Mouse (Mus musculus): ENCODE data around the gene Tsacc.

Gene Tsacc

GRCm38 (mm10) chr3:88238866-88239391 is 57.9 kb downstream of the Tsacc start:
- DNase-seq (ENCODE audit: low read depth), result no peak

DNA sequence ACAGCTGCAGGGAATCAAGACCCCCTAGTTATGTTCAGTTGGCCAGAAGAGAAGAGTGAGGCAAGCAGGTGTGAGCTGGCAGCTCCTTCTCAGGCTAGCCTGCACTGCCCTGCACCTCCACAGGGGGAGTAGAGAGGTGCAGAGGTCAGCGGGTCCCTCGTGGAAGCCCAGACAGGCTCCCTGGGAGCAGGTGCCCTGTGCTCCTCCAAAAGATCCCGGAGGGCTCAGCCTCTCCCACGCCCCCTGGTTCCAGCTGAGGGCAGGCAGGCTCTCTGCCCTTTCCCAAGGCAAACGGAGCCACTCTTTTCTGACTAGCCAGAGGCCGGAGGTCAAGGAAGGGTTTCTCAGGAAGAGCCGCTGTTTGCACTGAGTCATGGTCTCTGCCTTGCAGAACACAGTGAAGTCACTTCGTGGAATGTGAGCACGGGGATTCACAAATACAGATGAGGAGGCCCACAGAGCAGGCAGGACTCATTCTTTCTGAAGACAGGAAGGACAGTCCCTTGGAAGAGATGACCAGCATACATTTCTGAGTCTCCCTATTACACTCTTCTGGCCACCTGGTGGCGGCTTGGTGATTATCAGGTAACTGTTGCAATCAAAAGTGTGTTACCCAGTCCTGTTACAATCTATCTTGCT is 59.1 kb downstream of the Tsacc start:
- peak; percentile 73 for DNase-seq (ENCODE audit: low read depth)

- no peak for DNase-seq (ENCODE audit: low read depth)
These were observed 59.6 kb downstream of the Tsacc start for GRCm38 (mm10) chr3:88237161-88237555.

DNA sequence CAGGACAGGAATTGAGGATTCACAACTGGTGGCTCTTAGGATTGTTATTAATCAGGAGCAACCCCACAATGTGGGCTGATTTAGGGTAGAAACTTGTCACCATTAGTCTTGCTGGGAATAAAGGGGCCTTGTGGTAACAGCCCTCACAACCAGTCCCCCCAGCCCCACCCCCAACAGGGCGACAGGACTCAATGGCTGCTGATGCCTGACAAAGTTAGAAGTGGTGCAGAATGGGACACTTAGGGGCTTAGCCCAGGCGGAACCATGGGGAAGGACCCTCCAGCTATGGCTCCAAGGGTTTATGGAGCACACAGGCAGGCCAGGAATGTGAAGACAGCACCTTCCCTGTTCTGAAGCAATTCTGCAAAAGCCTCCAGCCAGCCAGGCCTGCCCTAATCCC is 61.2 kb downstream of the Tsacc start:
- no peak for DNase-seq (ENCODE audit: low read depth)

GRCm38 (mm10) chr3:88235216-88235615 is 61.6 kb downstream of the Tsacc start:
- DNase-seq (ENCODE audit: low read depth), result peak; percentile 40

DNA sequence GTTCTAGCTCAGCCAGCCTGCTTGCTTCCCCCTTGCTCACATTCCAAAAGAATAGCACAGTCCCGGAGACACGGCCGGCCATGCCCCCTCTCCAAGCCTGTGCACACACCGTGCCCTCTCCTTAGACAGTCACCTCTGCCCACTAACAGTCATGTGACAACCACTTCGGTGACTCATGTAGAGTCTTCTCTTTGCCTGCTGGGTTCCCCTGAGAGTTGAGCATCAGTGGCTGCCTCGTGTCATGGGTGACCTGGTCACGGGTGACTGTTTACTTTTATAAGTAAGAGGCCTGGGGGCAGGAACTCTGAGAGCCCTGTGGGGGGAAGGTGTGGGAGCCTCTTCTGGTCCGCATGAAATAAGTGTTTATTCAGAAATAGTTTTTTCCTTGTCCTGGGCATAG is 62.8 kb downstream of the Tsacc start:
- DNase-seq (ENCODE audit: low read depth), result peak; percentile 52

DNA sequence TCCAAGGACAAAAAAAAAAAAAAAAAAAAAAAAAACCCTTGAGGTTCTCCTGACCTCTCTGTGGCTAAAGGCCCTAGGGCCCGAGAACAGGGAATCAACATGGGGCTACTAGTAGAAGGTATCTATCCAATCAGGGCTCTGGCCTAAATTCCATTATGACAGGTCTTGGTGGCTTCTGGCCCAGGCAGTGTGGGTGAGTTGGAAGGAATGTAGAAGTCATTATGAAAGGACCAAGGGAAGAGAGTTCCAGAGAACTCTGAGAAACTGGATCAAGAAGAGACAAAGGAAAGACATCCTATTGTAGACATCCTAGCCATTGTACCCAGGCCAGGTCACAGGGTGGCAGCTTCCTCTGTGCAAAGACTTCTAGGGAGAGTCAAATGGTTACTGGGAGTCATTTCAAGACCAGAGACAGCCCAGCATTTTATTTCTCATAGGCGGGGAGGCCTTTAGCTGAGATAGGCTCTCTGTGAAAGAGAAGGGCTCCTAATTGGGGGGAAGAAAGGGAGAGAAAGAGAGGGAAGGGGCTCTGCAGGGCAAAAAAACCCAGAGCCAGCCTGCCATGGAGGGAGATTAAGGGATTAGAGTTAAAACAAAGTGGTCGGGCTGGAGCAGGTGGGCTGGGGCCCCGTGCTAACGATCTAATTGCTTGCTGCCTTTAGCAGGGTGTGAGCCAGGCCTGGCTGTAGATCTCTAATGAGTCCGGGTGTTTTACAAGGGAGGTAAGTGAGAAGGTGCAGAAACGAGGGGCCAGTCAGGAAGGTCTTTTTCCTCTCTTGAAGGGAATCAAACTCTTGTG is 63.7 kb downstream of the Tsacc start:
- DNase-seq (ENCODE audit: low read depth), result peak; percentile 41
